Mouse (Mus musculus): ENCODE data around the gene Klk1b9.

DNA sequence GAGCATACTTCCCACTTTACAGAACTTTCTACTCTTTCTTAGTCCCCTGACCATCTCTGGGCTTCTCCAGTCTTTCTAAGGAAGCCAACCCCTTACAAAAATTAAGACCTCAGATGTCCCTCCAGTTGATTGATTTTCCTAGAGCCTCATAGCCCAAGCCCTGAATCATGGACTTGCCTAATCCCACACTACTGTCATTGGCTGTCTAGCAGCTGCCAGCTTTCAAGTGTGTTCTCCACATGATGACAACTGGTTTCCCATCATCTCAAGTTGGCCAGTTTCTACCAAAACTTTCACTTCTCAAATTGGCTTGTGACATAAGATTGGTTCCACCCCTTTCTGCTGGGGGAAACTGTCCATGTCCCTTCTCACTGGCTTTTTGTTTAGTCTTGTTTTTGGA is 29.0 kb downstream of the Klk1b9 start:
- no peak for TF ChIP-seq ZNF384 (IDR thresholded peaks at IDR 0.05; ENCODE audit: low read depth, low read length)
- no peak for TF ChIP-seq CHD2 (IDR thresholded peaks at IDR 0.05; ENCODE audit: low read depth, low read length)
- TF ChIP-seq HCFC1 (IDR thresholded peaks at IDR 0.05; ENCODE audit: borderline replicate concordance, insufficient read depth, low read length) = no peak
- TF ChIP-seq ZC3H11A (IDR thresholded peaks at IDR 0.05; ENCODE audit: borderline replicate concordance, low read depth, low read length) = no peak

Measured in ES-E14 (cell line).